Mouse (Mus musculus) monocyte, adult 5-6 weeks (primary cell): ENCODE results near the gene Hoxa4. TPM values are rescaled to one million over a fixed set of nuclear protein-coding genes. Genes with fewer than 3 reads are reported as not detected.

Experiments used
- ATAC-seq: fragments of 153-309, 156-312 bp; replicated peaks from 2 replicates; pipeline ENCODE4 v1.8.0; 2017; ENCODE audit warnings: mild to moderate bottlenecking; ENCODE audit not compliant: low TSS enrichment, insufficient number of reproducible peaks, severe bottlenecking, poor library complexity, low FRiP score
- total RNA-seq: library from RNA; stranded (forward); fragments of 200-1000, 200-491, 200-594 nt; gene quantifications from 3 replicates; pipeline ENCODE4 v1.2.3, GENCODE M21; 2017

Gene Hoxa4
- total RNA-seq, 1 experiment from 2014 or later = not detected

- ATAC-seq = no peak
Measured at GRCm38 (mm10) chr6:52189172-52189591, 2.4 kb downstream of the Hoxa4 start.

GRCm38 (mm10) chr6:52186500-52186899 lies 5.1 kb downstream of the Hoxa4 start:
- no peak for ATAC-seq

GRCm38 (mm10) chr6:52185834-52186233 lies 5.7 kb downstream of the Hoxa4 start:
- ATAC-seq = no peak

GRCm38 (mm10) chr6:52185222-52185621 lies 6.3 kb downstream of the Hoxa4 start:
- ATAC-seq = no peak

- no peak for ATAC-seq
Measured at GRCm38 (mm10) chr6:52184668-52185067, 6.9 kb downstream of the Hoxa4 start.

- ATAC-seq = no peak
Measured at GRCm38 (mm10) chr6:52183311-52184080, 8.1 kb downstream of the Hoxa4 start.

- ATAC-seq = no peak
Measured at GRCm38 (mm10) chr6:52182793-52183192, 8.8 kb downstream of the Hoxa4 start.

- no peak for ATAC-seq
Measured at GRCm38 (mm10) chr6:52182030-52182429, 9.5 kb downstream of the Hoxa4 start.

GRCm38 (mm10) chr6:52180726-52181125 lies 10.8 kb downstream of the Hoxa4 start:
- no peak for ATAC-seq

GRCm38 (mm10) chr6:52180213-52180710 lies 11.3 kb downstream of the Hoxa4 start:
- no peak for ATAC-seq

- ATAC-seq = no peak
Measured at GRCm38 (mm10) chr6:52179690-52180089, 11.9 kb downstream of the Hoxa4 start.

- no peak for ATAC-seq
Measured at GRCm38 (mm10) chr6:52178918-52179665, 12.5 kb downstream of the Hoxa4 start.

GRCm38 (mm10) chr6:52177806-52178205 lies 13.7 kb downstream of the Hoxa4 start:
- no peak for ATAC-seq

GRCm38 (mm10) chr6:52177061-52177735 lies 14.4 kb downstream of the Hoxa4 start, which contains the start of gene 5730596B20Rik:
TSS of gene 5730596B20Rik (plus strand) at chr6:52177498.
- ATAC-seq = no peak

GRCm38 (mm10) chr6:52176391-52176790 lies 15.2 kb downstream of the Hoxa4 start:
- no peak for ATAC-seq

GRCm38 (mm10) chr6:52175864-52176263 lies 15.7 kb downstream of the Hoxa4 start:
- ATAC-seq = no peak

GRCm38 (mm10) chr6:52174968-52175751 lies 16.4 kb downstream of the Hoxa4 start:
- ATAC-seq = no peak

- ATAC-seq = no peak
Measured at GRCm38 (mm10) chr6:52173648-52174047, 17.9 kb downstream of the Hoxa4 start.
